Mouse (Mus musculus) heart, adult 2 months (tissue): Measurements from ENCODE around the gene Rad50.

ENCODE experiments used
- CTCF ChIP-seq: fragments of 200-600 bp; IDR thresholded peaks from 2 replicates; pipeline ENCODE4 v1.8.1; 2022; ENCODE audit warnings: antibody characterized with exemption, mild to moderate bottlenecking, moderate library complexity
- EP300 ChIP-seq: fragments of 200-500 bp; IDR thresholded peaks from 2 replicates; pipeline ENCODE4 v1.6.1; 2011; ENCODE audit warnings: low read depth, low read length, control low read depth; ENCODE audit not compliant: insufficient read depth
- POLR2A ChIP-seq: fragments of 200-500 bp; IDR thresholded peaks from 2 replicates; pipeline ENCODE4 v1.6.1; 2011; ENCODE audit warnings: mild to moderate bottlenecking, low read depth, low read length, control low read depth; ENCODE audit not compliant: insufficient read depth

- TF ChIP-seq CTCF (no peak), EP300 (no peak), POLR2A (no peak)
These were observed 49.7 kb downstream of the Rad50 start for GRCm38 (mm10) chr11:53657381-53657780.
